Mouse (Mus musculus): ENCODE results near the gene Ehmt2. TPM values are rescaled to one million over a fixed set of nuclear protein-coding genes. Genes with fewer than 3 reads are reported as not detected.
A peak's percentile ranks its signal among the peaks of the same experiment; 100 is the strongest.

Gene Ehmt2
- polyA plus RNA-seq, 1 experiment from 2014 or later: 62.5 TPM

GRCm38 (mm10) chr17:34927306-34928019 lies 29.2 kb downstream of the Ehmt2 start:
- Histone ChIP-seq H3K27ac (ENCODE audit: low read depth, low read length) (no peak overlapping the region), H3K9me3 (replicated peaks; ENCODE audit: control insufficient read depth, low read length) (no peaks in the 10 kb centered on the region), H3K4me1 (ENCODE audit: control insufficient read depth, insufficient read depth, low read length) (peaks cover 7% of the 10 kb centered on the region; the same call in 1 of the 2 replicates), H3K27me3 (replicated peaks; ENCODE audit: control insufficient read depth, insufficient read depth, low read length) (no peaks in the 10 kb centered on the region), H3K9ac (ENCODE audit: low read length) (no peak overlapping the region), H3K4me3 (ENCODE audit: low read depth, low read length) (no peak overlapping the region), H3K4me2 (ENCODE audit: low read length) (no peak overlapping the region), H3K36me3 (ENCODE audit: control insufficient read depth, insufficient read depth, low read length) (no peaks in the 10 kb centered on the region)
- 85% methylated on average over 18 of the region's 18 CpGs for WGBS
- ATAC-seq (no peak), DNase-seq (ENCODE audit: low spot score) (no peak)

GRCm38 (mm10) chr17:34928841-34929240 lies 30.6 kb downstream of the Ehmt2 start:
- DNase-seq (ENCODE audit: low spot score): no peak
- WGBS: 79% methylated on average over 4 of the region's 4 CpGs
- Histone ChIP-seq H3K27ac (ENCODE audit: low read depth, low read length) (no peak overlapping the region), H3K4me3 (ENCODE audit: low read depth, low read length) (no peak overlapping the region), H3K4me2 (ENCODE audit: low read length) (no peak overlapping the region), H3K9me3 (replicated peaks; ENCODE audit: control insufficient read depth, low read length) (no peaks in the 10 kb centered on the region), H3K36me3 (ENCODE audit: control insufficient read depth, insufficient read depth, low read length) (no peaks in the 10 kb centered on the region), H3K4me1 (ENCODE audit: control insufficient read depth, insufficient read depth, low read length) (peaks cover 7% of the 10 kb centered on the region; the same call in 1 of the 2 replicates), H3K9ac (ENCODE audit: low read length) (no peak overlapping the region), H3K27me3 (replicated peaks; ENCODE audit: control insufficient read depth, insufficient read depth, low read length) (no peaks in the 10 kb centered on the region)
- no peak for ATAC-seq

- Histone ChIP-seq H3K27me3 (replicated peaks; ENCODE audit: control insufficient read depth, insufficient read depth, low read length) (no peaks in the 10 kb centered on the region), H3K9ac (ENCODE audit: low read length) (peak within 1 kb of the TSS; percentile 79), H3K4me2 (ENCODE audit: low read length) (peak within 1 kb of the TSS; percentile 97), H3K36me3 (ENCODE audit: control insufficient read depth, insufficient read depth, low read length) (0 out of 2 replicates have a peak, but pooled peaks cover 6% of the 10 kb centered on the region), H3K27ac (ENCODE audit: low read depth, low read length) (0 out of 2 replicates have a peak within 1 kb of the TSS, but pooled peaks have one; percentile 30), H3K4me1 (ENCODE audit: control insufficient read depth, insufficient read depth, low read length) (peaks cover 7% of the 10 kb centered on the region; the same call in 1 of the 2 replicates), H3K9me3 (replicated peaks; ENCODE audit: control insufficient read depth, low read length) (no peaks in the 10 kb centered on the region), H3K4me3 (ENCODE audit: low read depth, low read length) (peak within 1 kb of the TSS; percentile 68)
- ATAC-seq (peak; percentile 97), DNase-seq (ENCODE audit: low spot score) (peak; percentile 98)
- WGBS: under 1% methylated on average over 38 of the region's 38 CpGs
These were observed 32.9 kb downstream of the Ehmt2 start, which contains the start of gene Neu1 for GRCm38 (mm10) chr17:34931061-34931734. Neu1 (plus strand) TSS chr17:34931253.

- no peak overlapping the region for H3K27ac ChIP-seq (ENCODE audit: low read depth, low read length)
- 23% methylated on average over 14 of the region's 14 CpGs for WGBS
- H3K4me1 ChIP-seq (ENCODE audit: control insufficient read depth, insufficient read depth, low read length): peaks cover 7% of the 10 kb centered on the region; the same call in 1 of the 2 replicates
- no peaks in the 10 kb centered on the region for H3K27me3 ChIP-seq (replicated peaks; ENCODE audit: control insufficient read depth, insufficient read depth, low read length)
- H3K36me3 ChIP-seq (ENCODE audit: control insufficient read depth, insufficient read depth, low read length): 0 out of 2 replicates have a peak, but pooled peaks cover 6% of the 10 kb centered on the region
- H3K9me3 ChIP-seq (replicated peaks; ENCODE audit: control insufficient read depth, low read length): no peaks in the 10 kb centered on the region
- no peak for DNase-seq (ENCODE audit: low spot score)
- peak overlapping the region; percentile 97 for H3K4me2 ChIP-seq (ENCODE audit: low read length)
- peak overlapping the region; percentile 68 for H3K4me3 ChIP-seq (ENCODE audit: low read depth, low read length)
- H3K9ac ChIP-seq (ENCODE audit: low read length): peak overlapping the region; percentile 79
- no peak for ATAC-seq
These were observed 33.4 kb downstream of the Ehmt2 start for GRCm38 (mm10) chr17:34931735-34932098.

GRCm38 (mm10) chr17:34932287-34932686 lies 34.0 kb downstream of the Ehmt2 start:
- Histone ChIP-seq H3K4me1 (ENCODE audit: control insufficient read depth, insufficient read depth, low read length) (peaks cover 7% of the 10 kb centered on the region; the same call in 1 of the 2 replicates), H3K9ac (ENCODE audit: low read length) (peak overlapping the region; percentile 79), H3K36me3 (ENCODE audit: control insufficient read depth, insufficient read depth, low read length) (0 out of 2 replicates have a peak, but pooled peaks cover 6% of the 10 kb centered on the region), H3K9me3 (replicated peaks; ENCODE audit: control insufficient read depth, low read length) (no peaks in the 10 kb centered on the region), H3K27ac (ENCODE audit: low read depth, low read length) (no peak overlapping the region), H3K27me3 (replicated peaks; ENCODE audit: control insufficient read depth, insufficient read depth, low read length) (no peaks in the 10 kb centered on the region), H3K4me2 (ENCODE audit: low read length) (peak overlapping the region; percentile 97), H3K4me3 (ENCODE audit: low read depth, low read length) (peak overlapping the region; percentile 68)
- 91% methylated on average over 8 of the region's 8 CpGs for WGBS
- DNase-seq (ENCODE audit: low spot score) (no peak), ATAC-seq (no peak)

- 80% methylated on average over 24 of the region's 24 CpGs for WGBS
- Histone ChIP-seq H3K9ac (ENCODE audit: low read length) (no peak overlapping the region), H3K27ac (ENCODE audit: low read depth, low read length) (peak overlapping the region; percentile 30; the same call in 1 of the 2 replicates), H3K4me1 (ENCODE audit: control insufficient read depth, insufficient read depth, low read length) (peaks cover 7% of the 10 kb centered on the region; the same call in 1 of the 2 replicates), H3K27me3 (replicated peaks; ENCODE audit: control insufficient read depth, insufficient read depth, low read length) (no peaks in the 10 kb centered on the region), H3K36me3 (ENCODE audit: control insufficient read depth, insufficient read depth, low read length) (0 out of 2 replicates have a peak, but pooled peaks cover 6% of the 10 kb centered on the region), H3K4me3 (ENCODE audit: low read depth, low read length) (no peak overlapping the region), H3K9me3 (replicated peaks; ENCODE audit: control insufficient read depth, low read length) (no peaks in the 10 kb centered on the region), H3K4me2 (ENCODE audit: low read length) (no peak overlapping the region)
- ATAC-seq: no peak
- no peak for DNase-seq (ENCODE audit: low spot score)
These were observed 35.8 kb downstream of the Ehmt2 start for GRCm38 (mm10) chr17:34934031-34934430.

- WGBS: 66% methylated on average over 8 of the region's 8 CpGs
- Histone ChIP-seq H3K27ac (ENCODE audit: low read depth, low read length) (no peak overlapping the region), H3K9me3 (replicated peaks; ENCODE audit: control insufficient read depth, low read length) (no peaks in the 10 kb centered on the region), H3K4me1 (ENCODE audit: control insufficient read depth, insufficient read depth, low read length) (peaks cover 7% of the 10 kb centered on the region; the same call in 1 of the 2 replicates), H3K36me3 (ENCODE audit: control insufficient read depth, insufficient read depth, low read length) (0 out of 2 replicates have a peak, but pooled peaks cover 6% of the 10 kb centered on the region), H3K4me2 (ENCODE audit: low read length) (no peak overlapping the region), H3K4me3 (ENCODE audit: low read depth, low read length) (no peak overlapping the region), H3K9ac (ENCODE audit: low read length) (no peak overlapping the region), H3K27me3 (replicated peaks; ENCODE audit: control insufficient read depth, insufficient read depth, low read length) (no peaks in the 10 kb centered on the region)
- no peak for ATAC-seq
- no peak for DNase-seq (ENCODE audit: low spot score)
These were observed 36.6 kb downstream of the Ehmt2 start for GRCm38 (mm10) chr17:34934830-34935229.

DNA sequence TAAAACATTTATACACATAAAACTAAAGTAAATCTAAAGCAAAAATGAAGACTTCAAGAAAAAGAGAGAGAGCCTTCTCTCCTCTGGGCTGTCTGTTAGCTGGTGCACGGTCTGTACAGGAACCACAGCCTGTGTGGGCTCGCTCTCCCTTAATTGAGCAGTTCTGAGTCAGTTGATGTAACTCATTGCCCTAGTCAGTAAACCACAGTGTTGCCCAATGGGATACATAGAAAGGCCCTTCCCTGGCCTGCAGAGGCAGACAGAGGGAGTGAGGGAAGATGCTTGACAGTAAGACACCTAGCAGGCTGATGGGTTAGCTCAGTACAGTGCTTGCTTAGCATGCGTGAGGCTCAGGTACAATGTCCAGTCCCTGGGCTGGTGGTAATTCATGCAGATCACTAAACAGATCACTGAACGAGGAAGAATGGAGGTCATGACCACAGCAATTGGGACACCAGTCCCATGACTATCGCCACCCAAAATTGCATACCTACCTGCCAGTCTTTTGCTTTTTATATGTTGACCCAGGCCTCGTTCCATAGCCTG lies 39.8 kb downstream of the Ehmt2 start:
- Histone ChIP-seq H3K4me2 (ENCODE audit: low read length) (no peak overlapping the region), H3K36me3 (ENCODE audit: control insufficient read depth, insufficient read depth, low read length) (0 out of 2 replicates have a peak, but pooled peaks cover 6% of the 10 kb centered on the region), H3K4me3 (ENCODE audit: low read depth, low read length) (no peak overlapping the region), H3K9me3 (replicated peaks; ENCODE audit: control insufficient read depth, low read length) (no peaks in the 10 kb centered on the region), H3K9ac (ENCODE audit: low read length) (no peak overlapping the region), H3K27ac (ENCODE audit: low read depth, low read length) (no peak overlapping the region), H3K4me1 (ENCODE audit: control insufficient read depth, insufficient read depth, low read length) (no peaks in the 10 kb centered on the region), H3K27me3 (replicated peaks; ENCODE audit: control insufficient read depth, insufficient read depth, low read length) (no peaks in the 10 kb centered on the region)
- ATAC-seq: no peak
- DNase-seq (ENCODE audit: low spot score): no peak
- 89% methylated on average over 6 of the region's 6 CpGs for WGBS
